26 mouse cellular contexts compared by ENCODE assay signal in the genomic region with DNA sequence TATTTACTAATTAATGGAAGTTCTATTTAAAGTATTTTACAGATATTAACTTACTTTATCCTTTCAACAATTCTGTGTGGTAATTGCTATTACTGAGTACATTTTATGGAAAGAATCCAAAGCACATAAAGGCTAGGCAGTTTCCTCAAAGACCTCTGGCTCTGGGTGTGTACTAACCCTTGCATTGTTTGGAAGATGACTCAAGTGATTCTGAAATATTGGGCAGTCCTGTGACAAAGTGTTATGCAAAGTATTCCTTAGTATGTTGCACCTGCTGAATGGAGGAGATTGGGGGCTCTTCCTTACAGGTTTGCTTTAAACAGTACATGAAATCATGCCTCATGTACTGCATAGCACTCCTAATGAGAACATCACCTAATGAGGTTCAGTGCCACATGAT.
"Had no signal": no experiment of that assay in that cellular context is flagged by ENCODE, and none has a peak within 500 bp of the region (broad histone marks: within the 10 kb centered on the region; RNA-seq: fewer than 3 reads in every experiment).

No protein-coding gene starts in this region.

- H3K27me3 ChIP-seq: heart, embryonic 13.5 days; heart, embryonic 15.5 days; hindbrain, embryonic 13.5 days; hindbrain, embryonic 15.5 days; kidney, embryonic 15.5 days; limb, embryonic 13.5 days; limb, embryonic 15.5 days; liver, embryonic 12.5 days had no signal

- H3K4me1 ChIP-seq: hindbrain, embryonic 13.5 days; hindbrain, embryonic 15.5 days; kidney, embryonic 15.5 days; limb, embryonic 13.5 days; limb, embryonic 15.5 days; liver, embryonic 12.5 days had no signal

- H3K4me3 ChIP-seq: gastrocnemius, adult 2 months; heart, adult 2 months; heart, embryonic 13.5 days; heart, embryonic 15.5 days; hindbrain, embryonic 13.5 days; hindbrain, embryonic 15.5 days; kidney, embryonic 15.5 days; layer of hippocampus, adult 2 months; left cerebral cortex, adult 2 months; limb, embryonic 13.5 days; limb, embryonic 15.5 days; liver, embryonic 12.5 days had no signal

- ATAC-seq: hindbrain, postnatal 0 days; intestine, embryonic 16.5 days; liver, embryonic 12.5 days had no signal

- H3K27ac ChIP-seq: gastrocnemius, adult 2 months; heart, adult 2 months; heart, embryonic 13.5 days; hindbrain, embryonic 13.5 days; hindbrain, embryonic 15.5 days; hindbrain, postnatal 0 days; kidney, embryonic 15.5 days; kidney, postnatal 0 days; layer of hippocampus, adult 2 months; left cerebral cortex, adult 2 months; limb, embryonic 13.5 days; limb, embryonic 15.5 days; liver, embryonic 12.5 days had no signal

- H3K36me3 ChIP-seq: heart, embryonic 13.5 days; heart, embryonic 15.5 days; hindbrain, embryonic 13.5 days; hindbrain, embryonic 15.5 days; kidney, embryonic 15.5 days; limb, embryonic 13.5 days; limb, embryonic 15.5 days; liver, embryonic 12.5 days had no signal

- H3K9me3 ChIP-seq: heart, embryonic 13.5 days; heart, embryonic 15.5 days; hindbrain, embryonic 13.5 days; hindbrain, embryonic 15.5 days; kidney, embryonic 15.5 days; limb, embryonic 13.5 days; limb, embryonic 15.5 days; liver, embryonic 12.5 days had no signal

- H3K9ac ChIP-seq: heart, embryonic 13.5 days; heart, embryonic 15.5 days; hindbrain, embryonic 13.5 days; hindbrain, embryonic 15.5 days; kidney, embryonic 15.5 days; limb, embryonic 13.5 days; limb, embryonic 15.5 days; liver, embryonic 12.5 days had no signal

- H3K4me2 ChIP-seq: heart, embryonic 11.5 days; heart, embryonic 13.5 days; heart, embryonic 15.5 days; hindbrain, embryonic 13.5 days; hindbrain, embryonic 15.5 days; kidney, embryonic 15.5 days; limb, embryonic 13.5 days; limb, embryonic 15.5 days; liver, embryonic 12.5 days had no signal

- DNase-seq: gastrocnemius, adult 2 months; gastrocnemius, postnatal 10 days; gastrocnemius, postnatal 25 days; heart, adult 2 months; heart, postnatal 14 days; heart, postnatal 36 days; kidney, adult 11 months; kidney, adult 2 months; kidney, adult 9 months; kidney, postnatal 14 days; kidney, postnatal 36 days; left cerebral cortex, postnatal 4 days had no signal
